Mouse (Mus musculus): ENCODE measurements around the gene Zfp568.

The Zfp568 gene

DNA sequence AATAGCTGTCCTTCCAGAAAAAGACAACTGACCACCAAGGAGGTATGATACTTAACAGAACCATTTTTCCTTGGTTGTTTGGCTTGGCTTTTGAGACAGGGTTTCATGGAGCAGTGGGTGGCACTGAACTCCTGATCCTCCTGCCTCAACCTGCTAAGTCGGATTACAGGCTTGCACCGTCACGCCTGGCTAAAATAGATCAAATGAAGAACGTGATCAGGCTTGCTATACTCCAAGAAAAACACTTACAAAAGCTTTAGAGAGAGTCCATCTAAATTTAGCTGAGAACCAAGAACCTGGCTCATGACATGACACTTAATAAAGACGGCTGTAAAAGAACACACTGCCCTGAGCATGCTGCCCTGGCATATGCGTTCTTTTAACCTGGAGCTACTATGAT is 76.6 kb downstream of the Zfp568 start:
- no peak for DNase-seq

DNA sequence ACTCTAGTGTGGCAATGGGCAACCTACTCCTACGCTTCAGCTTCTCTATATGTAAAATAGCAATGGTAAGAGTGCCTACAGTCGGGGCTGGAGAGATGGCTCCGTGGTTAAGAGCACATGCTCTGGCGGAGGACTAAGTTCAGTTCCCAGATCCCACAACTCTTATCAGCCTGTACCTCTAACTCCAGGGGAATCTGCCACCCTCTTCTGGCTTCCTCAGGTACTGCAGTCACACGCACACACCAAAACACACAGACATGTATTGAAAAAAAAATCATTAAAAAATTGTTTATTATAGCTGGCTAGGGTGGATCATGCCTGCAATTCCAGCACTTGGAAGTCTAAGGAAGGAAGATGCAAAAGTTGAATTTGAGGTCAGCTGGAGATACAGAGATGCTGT is 78.7 kb downstream of the Zfp568 start:
- no peak for DNase-seq

DNA sequence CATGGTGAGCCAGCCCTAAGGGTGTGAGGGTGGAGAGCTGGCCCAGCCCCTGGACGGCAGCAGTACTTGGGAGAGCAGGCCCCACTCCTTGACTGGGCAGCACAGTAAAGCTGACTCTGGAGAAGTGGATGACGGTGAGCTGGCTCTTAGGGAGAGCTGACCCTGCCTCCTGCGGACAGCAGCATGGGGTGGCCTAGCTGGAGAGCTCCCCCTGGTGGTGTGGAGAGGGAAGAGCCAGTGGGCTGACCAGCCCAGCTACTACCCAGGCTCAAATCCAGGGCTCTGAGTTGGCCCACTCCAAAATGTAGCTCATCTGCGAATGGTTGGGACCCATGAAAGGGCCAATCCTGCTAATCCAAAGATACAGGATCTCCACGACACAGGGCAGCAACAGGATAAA is 80.9 kb downstream of the Zfp568 start:
- DNase-seq: no peak

DNA sequence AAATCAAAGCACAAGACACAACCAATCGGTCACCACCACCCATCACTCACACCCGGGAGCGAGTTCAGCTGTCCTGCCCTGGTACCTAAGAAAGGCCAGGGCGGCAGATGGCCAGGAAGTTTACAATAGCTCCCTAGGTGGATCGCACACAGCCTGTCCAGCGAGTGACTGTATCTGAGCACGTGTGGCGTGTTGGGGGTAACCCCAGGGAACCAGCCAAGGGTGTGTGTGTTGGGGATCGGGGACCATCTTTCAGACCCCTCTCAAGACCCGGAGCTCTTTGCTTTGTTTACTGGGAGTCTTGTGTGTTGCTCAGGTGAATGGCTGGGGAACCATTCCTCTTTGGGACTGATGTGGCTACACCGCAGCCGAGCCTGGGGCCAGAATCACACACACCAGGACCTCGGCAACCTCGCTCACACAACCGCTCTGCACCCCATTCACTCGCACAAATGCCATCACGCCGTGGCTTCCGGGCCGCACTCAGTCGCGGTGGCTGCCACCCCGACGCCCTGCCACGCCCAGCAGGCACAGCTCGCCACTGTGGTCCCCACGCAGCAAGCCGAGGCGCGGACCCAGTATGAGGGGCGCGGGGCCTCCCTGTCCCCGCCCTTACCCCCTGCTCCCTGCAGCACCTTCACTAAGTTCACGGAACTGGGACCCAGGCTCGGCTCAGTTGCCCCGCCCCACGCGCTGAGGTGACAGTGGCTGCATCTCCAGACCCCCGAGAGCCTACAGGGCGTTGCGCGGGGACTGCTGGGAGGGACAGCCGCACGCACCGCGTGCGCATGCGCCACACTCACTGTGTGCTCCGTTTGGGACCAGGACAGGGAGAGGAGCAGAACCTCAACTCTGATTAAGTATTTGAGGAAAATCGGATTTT is 88.6 kb downstream of the Zfp568 start, which contains the start of gene Zfp82:
Gene Zfp82 (minus strand): TSS at position 755 of the 883 bp plus-strand sequence.
- DNase-seq: peak; percentile 84

Data from cerebellum, adult 11 months (tissue).